Mouse (Mus musculus) olfactory bulb, adult 2 months (tissue): ENCODE results near the gene Map7.

Source experiments
- CTCF ChIP-seq: fragments of 200-500 bp; IDR thresholded peaks from 2 replicates; pipeline ENCODE4 v1.5.1; 2012; ENCODE audit warnings: low read depth, mild to moderate bottlenecking, low read length, moderate library complexity; ENCODE audit not compliant: insufficient read depth
- POLR2A ChIP-seq: fragments of 200-500 bp; IDR thresholded peaks from 2 replicates; pipeline ENCODE4 v1.6.1; 2012; ENCODE audit warnings: mild to moderate bottlenecking, low read depth, low read length, moderate library complexity; ENCODE audit not compliant: insufficient read depth

DNA sequence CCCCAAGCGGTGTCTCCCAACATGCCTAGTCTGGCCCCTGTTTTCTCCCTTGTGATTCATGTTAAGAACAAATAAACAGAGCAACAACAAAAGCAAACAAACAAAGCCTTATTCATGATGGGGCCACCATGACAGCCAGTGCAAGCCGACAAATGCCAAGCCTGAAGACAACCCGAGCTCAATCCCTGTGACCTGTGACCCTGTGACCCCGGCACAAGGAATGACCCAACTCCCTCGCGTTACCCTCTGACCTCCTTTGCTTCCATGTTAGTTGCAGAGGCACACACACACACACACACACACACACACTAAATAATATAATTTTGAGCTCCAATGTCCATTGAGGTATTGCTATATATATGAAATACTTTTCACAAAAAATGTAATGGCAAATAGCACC, 139.1 kb downstream of the Map7 start:
- TF ChIP-seq CTCF (no peak), POLR2A (no peak)
